Mouse (Mus musculus): ENCODE measurements around the gene Gm4846.
"Not testable (repeated sequence)": the region's sequence is repeated elsewhere in the genome, so short reads cannot be mapped to it uniquely, and the experiment has no call there.

Gm4846 gene

GRCm38 (mm10) chr1:166497488-166497887 is at the start of gene Gm4846:
Gm4846 (minus strand) TSS chr1:166497588.
- not testable (repeated sequence) for DNase-seq

GRCm38 (mm10) chr1:166531521-166531920 is 34.1 kb upstream of the Gm4846 start:
- DNase-seq = not testable (repeated sequence)

GRCm38 (mm10) chr1:166524709-166525108 is 27.3 kb upstream of the Gm4846 start:
- DNase-seq = not testable (repeated sequence)

- not testable (repeated sequence) for DNase-seq
Measured at GRCm38 (mm10) chr1:166519626-166520025, 22.2 kb upstream of the Gm4846 start.

- no peak for DNase-seq
Measured at GRCm38 (mm10) chr1:166516556-166516955, 19.2 kb upstream of the Gm4846 start.

GRCm38 (mm10) chr1:166504206-166504605 is 6.8 kb upstream of the Gm4846 start:
- peak; percentile 4 to 67 for DNase-seq

- DNase-seq = no peak
Measured at GRCm38 (mm10) chr1:166479503-166479902, 17.9 kb downstream of the Gm4846 start.

GRCm38 (mm10) chr1:166467172-166467571 is 30.2 kb downstream of the Gm4846 start:
- no peak for DNase-seq

GRCm38 (mm10) chr1:166462544-166462943 is 34.8 kb downstream of the Gm4846 start:
- no peak for DNase-seq

GRCm38 (mm10) chr1:166441992-166442391 is 55.4 kb downstream of the Gm4846 start:
- no peak for DNase-seq

- no peak for DNase-seq
Measured at GRCm38 (mm10) chr1:166439426-166439825, 58.0 kb downstream of the Gm4846 start.

All from kidney, postnatal 36 days (tissue).